Mouse (Mus musculus) hindbrain, embryonic 13.5 days (tissue): ENCODE measurements around the gene Dlx3. TPM values are rescaled to one million over a fixed set of nuclear protein-coding genes. Genes with fewer than 3 reads are reported as not detected.

Source experiments
- ATAC-seq: fragments of 200-750 bp; cut with Nextera tagmentation; 2 replicates; pipeline ENCODE4 v1.8.0; 2017; ENCODE audit warnings: moderate TSS enrichment; ENCODE audit not compliant: low FRiP score
- H3K27ac ChIP-seq: fragments of 300-500 bp; sonication (generic); 2 replicates; pipeline ENCODE4 v1.5.1; 2015; ENCODE audit warnings: inconsistent platforms, mild to moderate bottlenecking, moderate library complexity
- H3K27me3 ChIP-seq: fragments of 300-500 bp; sonication (generic); 2 replicates; pipeline ENCODE4 v1.6.1; 2015; ENCODE audit warnings: mild to moderate bottlenecking, inconsistent platforms
- H3K36me3 ChIP-seq: fragments of 300-500 bp; sonication (generic); 2 replicates; pipeline ENCODE4 v1.6.1; 2015; ENCODE audit warnings: mild to moderate bottlenecking, inconsistent platforms
- H3K4me1 ChIP-seq: fragments of 300-500 bp; sonication (generic); replicated peaks from 2 replicates; pipeline ENCODE4 v1.6.1; 2015; ENCODE audit warnings: inconsistent platforms
- H3K4me2 ChIP-seq: fragments of 300-500 bp; sonication (generic); 2 replicates; pipeline ENCODE4 v1.6.1; 2015; ENCODE audit warnings: inconsistent platforms, mild to moderate bottlenecking, moderate library complexity
- H3K4me3 ChIP-seq: fragments of 300-500 bp; sonication (generic); 2 replicates; pipeline ENCODE4 v1.5.1; 2015; ENCODE audit warnings: mild to moderate bottlenecking, inconsistent platforms
- H3K9ac ChIP-seq: fragments of 300-500 bp; sonication (generic); 2 replicates; pipeline ENCODE4 v1.6.1; 2015; ENCODE audit warnings: mild to moderate bottlenecking, inconsistent platforms
- H3K9me3 ChIP-seq: fragments of 300-500 bp; sonication (generic); 2 replicates; pipeline ENCODE4 v1.6.1; 2016; ENCODE audit warnings: inconsistent platforms
- WGBS: fragments of 180-500 bp; shearing (Covaris S2); methylation state at CpG from one replicate; pipeline ENCODE4 v1.1.7; 2015; 5-methylcytosine and 5-hydroxymethylcytosine counted together
- polyA plus RNA-seq: library from polyadenylated mRNA; unstranded; fragments of >200 nt; fragmentation: Nextera tagmentation; extraction: Ambion mirVana; gene quantifications from 2 replicates; pipeline ENCODE4 v1.2.1, GENCODE M21; 2015

The Dlx3 gene
- polyA plus RNA-seq, 1 experiment from 2014 or later, result 0.44 TPM

DNA sequence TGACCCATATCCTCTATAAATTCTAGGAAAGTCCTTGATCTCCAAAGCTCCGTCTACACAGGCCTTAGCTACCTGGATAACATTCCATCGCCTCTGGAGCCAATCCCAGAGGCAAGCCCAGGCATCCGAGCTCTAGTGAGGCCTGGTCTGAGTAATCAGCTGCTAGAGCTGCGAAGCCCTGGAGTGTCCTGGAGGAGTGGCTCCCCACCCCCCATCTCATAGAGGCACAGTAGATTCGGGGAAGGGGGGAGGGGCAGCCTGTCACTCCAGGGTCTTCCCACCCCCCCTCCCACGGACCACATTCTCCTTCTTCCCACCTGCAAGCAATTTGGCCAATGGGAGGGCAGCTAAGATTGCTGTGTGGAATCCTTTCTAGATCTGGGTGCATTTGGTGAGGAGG, 17.4 kb downstream of the Dlx3 start:
- ATAC-seq, result no peak
- Histone ChIP-seq H3K27me3 (peaks cover 75% of the 10 kb centered on the region), H3K9ac (no peak overlapping the region), H3K27ac (no peak overlapping the region), H3K9me3 (no peaks in the 10 kb centered on the region), H3K36me3 (no peaks in the 10 kb centered on the region), H3K4me3 (no peak overlapping the region), H3K4me1 (peaks cover 18% of the 10 kb centered on the region), H3K4me2 (no peak overlapping the region)
- 15% methylated on average over 6 of the region's 6 CpGs for WGBS

DNA sequence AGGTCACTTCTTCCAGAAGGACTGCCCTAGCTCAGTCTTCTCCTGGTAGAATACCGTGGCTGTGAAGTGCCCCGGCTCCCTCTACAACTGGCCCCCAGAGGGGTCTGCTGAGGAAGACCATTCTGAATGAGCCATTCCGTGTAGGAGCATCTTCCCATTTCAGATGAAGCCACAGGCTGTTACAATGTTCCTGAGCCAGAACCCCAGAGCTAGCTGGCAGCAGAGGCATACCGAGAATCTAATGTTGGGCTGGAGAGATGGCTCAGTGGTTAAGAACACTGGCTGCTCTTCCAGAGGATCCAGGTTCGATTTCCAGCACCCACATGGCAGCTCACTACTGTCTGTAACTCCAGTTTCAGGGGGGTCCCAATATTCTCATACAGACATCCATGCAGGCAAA, 20.0 kb downstream of the Dlx3 start:
- Histone ChIP-seq H3K4me2 (no peak overlapping the region), H3K27me3 (peaks cover 92% of the 10 kb centered on the region), H3K9ac (no peak overlapping the region), H3K4me1 (peaks cover 27% of the 10 kb centered on the region), H3K27ac (no peak overlapping the region), H3K4me3 (no peak overlapping the region), H3K36me3 (no peaks in the 10 kb centered on the region), H3K9me3 (no peaks in the 10 kb centered on the region)
- no peak for ATAC-seq
- WGBS, result 50% methylated on average over 5 of the region's 5 CpGs

DNA sequence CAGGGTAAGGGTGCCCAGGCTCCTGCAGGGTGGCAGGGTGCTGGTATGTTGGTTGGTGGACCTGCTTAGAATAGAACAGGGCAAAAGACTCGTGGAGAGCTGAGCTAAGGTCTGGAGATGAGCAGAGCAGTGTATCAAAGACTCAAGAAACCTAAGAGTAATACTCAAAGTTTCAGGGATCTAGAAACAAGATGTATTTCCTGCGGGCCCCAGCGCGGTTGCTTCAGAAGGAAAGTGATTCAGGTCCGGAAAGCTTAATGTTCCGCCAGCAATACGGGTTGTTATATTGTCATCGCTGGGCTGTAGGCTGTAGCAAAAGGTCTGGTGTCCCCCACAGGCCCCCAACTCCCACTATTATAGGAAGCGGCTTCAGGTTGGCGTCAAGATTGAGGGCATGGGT, 22.3 kb downstream of the Dlx3 start:
- WGBS, result 11% methylated on average over 10 of the region's 10 CpGs
- ATAC-seq, result no peak
- Histone ChIP-seq H3K4me1 (peaks cover 40% of the 10 kb centered on the region), H3K4me3 (no peak overlapping the region), H3K36me3 (no peaks in the 10 kb centered on the region), H3K27ac (no peak overlapping the region), H3K4me2 (no peak overlapping the region), H3K27me3 (peaks cover 100% of the 10 kb centered on the region), H3K9me3 (no peaks in the 10 kb centered on the region), H3K9ac (no peak overlapping the region)

DNA sequence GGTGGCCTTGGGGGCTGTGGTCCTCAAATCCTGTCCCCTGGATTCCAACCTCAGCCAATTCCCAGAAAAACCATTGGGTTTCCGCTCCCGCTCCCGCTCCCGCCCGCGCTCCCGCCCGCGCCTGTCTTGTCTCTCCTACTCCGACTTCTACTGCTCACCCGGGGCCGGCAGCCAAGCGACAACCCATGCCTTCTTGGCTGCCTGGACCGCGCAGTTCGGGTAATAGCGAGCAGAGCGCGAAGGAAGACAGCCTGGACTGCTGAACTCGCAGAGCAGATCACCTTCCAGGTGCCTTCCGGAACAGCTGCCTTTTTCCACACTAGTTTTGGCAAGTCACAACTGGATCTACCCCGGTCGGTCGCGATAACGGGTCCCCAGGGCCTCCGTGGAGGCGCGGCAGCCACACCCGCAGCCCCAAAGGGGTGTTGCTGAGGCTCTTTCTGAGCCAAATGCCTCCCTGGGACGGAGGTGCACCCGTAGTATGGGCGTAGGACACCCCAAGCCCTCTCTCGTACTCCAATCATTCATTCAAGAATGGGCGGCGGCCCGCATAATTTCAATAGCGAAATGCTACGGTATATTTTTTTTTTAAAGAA, 23.2 kb downstream of the Dlx3 start:
- 3% methylated on average over 39 of the region's 39 CpGs for WGBS
- no peaks in the 10 kb centered on the region for H3K36me3 ChIP-seq
- no peak for ATAC-seq
- H3K4me1 ChIP-seq, result peaks cover 32% of the 10 kb centered on the region
- no peaks in the 10 kb centered on the region for H3K9me3 ChIP-seq
- H3K4me2 ChIP-seq, result peak overlapping the region; percentile 10; the same call in 1 of the 2 replicates
- peaks cover 100% of the 10 kb centered on the region for H3K27me3 ChIP-seq
- H3K9ac ChIP-seq, result no peak overlapping the region
- H3K27ac ChIP-seq, result no peak overlapping the region
- H3K4me3 ChIP-seq, result no peak overlapping the region

DNA sequence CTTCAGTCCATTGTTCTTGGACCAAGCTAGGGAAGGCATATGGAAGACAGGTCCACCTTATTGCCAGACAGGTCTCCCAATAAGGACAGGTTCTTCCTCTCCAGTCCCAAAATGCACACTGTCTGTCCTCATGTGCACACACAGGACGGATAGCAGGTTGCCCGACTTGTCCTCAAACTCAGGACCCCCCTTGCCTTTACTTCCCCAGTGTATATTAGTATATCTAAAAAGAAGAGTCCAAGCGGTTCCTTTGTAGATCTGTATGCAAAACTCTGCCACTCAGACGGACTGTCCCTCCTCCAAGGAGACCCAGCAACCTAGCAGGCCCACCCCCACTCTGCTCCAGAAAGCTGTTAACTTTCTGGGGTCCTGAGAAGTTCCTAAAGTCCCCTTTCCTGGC, 23.7 kb downstream of the Dlx3 start:
- 0% methylated on average over 4 of the region's 4 CpGs for WGBS
- Histone ChIP-seq H3K36me3 (no peaks in the 10 kb centered on the region), H3K9me3 (no peaks in the 10 kb centered on the region), H3K27me3 (peaks cover 100% of the 10 kb centered on the region), H3K27ac (no peak overlapping the region), H3K4me3 (no peak overlapping the region), H3K4me1 (peaks cover 30% of the 10 kb centered on the region), H3K4me2 (no peak overlapping the region), H3K9ac (no peak overlapping the region)
- ATAC-seq, result no peak

DNA sequence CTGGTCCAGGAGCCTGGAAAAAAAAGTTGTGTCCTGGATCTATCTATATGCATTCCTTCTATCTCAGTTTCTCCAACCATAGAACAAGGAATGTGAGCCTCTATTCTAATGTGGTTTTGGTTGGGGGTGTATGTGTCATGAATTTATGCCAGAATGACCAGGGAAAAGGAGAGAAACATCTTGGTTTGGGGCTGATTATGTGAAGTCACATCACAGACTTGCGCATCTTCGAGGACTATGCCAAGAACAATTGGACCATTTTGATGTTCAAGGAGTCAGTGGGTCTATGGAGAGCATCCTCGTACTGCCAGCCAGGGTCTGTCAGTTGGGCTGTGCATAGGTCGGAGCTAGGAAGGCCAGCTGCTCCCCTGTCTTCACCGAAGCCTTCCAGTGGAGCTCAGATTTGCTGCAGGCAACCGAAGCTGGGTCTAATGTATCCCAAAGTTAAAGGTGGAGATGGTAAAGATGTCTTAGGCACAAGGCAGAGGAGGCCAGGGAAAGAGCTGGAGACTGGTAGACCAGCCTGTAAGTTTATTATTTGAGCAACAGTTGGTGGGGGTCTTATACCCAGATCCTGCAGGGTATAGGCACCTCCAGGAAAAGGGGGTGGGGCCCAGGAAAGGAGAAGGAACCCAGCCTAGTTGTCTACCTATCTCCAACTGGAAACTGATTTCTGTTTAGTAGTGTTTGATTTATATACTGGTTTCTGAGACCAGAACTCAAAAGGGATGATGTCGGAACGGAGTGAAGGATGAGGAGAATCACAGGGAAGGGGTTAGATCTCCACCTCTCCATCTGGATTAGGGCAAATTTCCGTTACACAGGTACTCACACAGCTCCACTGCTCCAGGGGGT, 24.4 kb downstream of the Dlx3 start:
- H3K4me2 ChIP-seq, result no peak overlapping the region
- no peak for ATAC-seq
- H3K27me3 ChIP-seq, result peaks cover 100% of the 10 kb centered on the region
- H3K36me3 ChIP-seq, result no peaks in the 10 kb centered on the region
- 9% methylated on average over 9 of the region's 9 CpGs for WGBS
- H3K9ac ChIP-seq, result no peak overlapping the region
- H3K4me1 ChIP-seq, result peaks cover 28% of the 10 kb centered on the region
- no peak overlapping the region for H3K27ac ChIP-seq
- no peak overlapping the region for H3K4me3 ChIP-seq
- no peaks in the 10 kb centered on the region for H3K9me3 ChIP-seq

DNA sequence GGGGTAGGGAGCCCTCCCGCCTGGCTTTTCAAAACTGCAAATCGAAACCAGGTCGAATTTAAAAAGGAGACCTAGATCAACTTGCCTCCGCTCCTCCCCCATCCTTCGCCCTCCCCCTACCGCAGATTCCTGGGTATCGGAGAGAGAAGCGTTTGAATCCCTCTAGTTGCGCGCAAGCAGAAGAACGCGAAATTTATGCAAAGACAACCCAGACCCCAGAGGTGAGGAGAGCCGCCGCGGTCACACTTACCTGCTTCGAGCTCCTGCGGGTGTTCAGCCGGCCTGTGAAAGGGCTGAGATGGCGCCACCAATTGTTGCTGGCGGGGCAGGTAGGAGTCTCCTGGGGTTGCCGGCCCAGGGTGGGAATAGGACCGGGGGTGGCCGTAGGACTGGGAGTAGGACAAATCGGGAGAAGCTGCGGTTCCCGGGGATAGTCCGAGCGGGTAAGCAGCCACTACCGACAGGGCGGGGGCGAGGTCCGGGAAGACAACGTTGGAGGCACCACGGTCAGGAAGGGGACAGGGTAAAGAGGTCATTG, 25.1 kb downstream of the Dlx3 start:
- peak overlapping the region; percentile 61; the same call in 1 of the 2 replicates for H3K4me2 ChIP-seq
- no peak overlapping the region for H3K9ac ChIP-seq
- no peak for ATAC-seq
- no peaks in the 10 kb centered on the region for H3K9me3 ChIP-seq
- WGBS, result under 1% methylated on average over 34 of the region's 34 CpGs
- peaks cover 100% of the 10 kb centered on the region for H3K27me3 ChIP-seq
- H3K4me3 ChIP-seq, result peak overlapping the region; percentile 39
- H3K27ac ChIP-seq, result no peak overlapping the region
- H3K36me3 ChIP-seq, result no peaks in the 10 kb centered on the region
- peaks cover 28% of the 10 kb centered on the region for H3K4me1 ChIP-seq

DNA sequence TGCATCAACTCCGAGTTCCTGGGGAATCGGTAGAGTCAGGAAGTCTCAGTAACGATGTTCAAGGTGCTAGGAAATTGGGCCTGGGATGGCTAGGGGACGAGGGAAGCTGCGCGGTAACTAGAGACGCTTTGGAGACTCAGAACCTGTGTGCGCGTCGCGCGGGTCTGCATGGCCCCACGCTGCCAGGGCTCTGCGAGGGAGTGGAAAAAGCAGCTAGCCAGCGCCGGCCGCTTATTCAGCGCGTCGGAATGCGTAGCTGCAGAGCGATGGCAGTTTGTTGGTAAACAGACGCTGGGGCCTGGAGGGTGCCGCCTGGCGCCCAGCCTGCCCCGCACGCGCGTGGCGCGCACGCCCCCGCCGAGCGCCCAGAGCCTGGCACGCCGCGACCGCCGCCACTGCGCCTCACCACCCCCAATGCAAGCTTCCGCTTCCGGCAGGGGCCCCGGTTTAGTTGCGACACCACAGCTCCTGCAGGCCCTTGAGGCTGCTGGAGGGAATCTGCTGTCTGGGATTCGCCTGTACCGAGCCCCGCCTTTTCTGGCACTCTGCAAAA, 26.0 kb downstream of the Dlx3 start, which contains the start of gene Dlx4:
Gene Dlx4 (minus strand): TSS at position 413 of the 553 bp plus-strand sequence.
- no peaks in the 10 kb centered on the region for H3K9me3 ChIP-seq
- H3K4me3 ChIP-seq, result peak within 1 kb of the TSS; percentile 39
- peaks cover 28% of the 10 kb centered on the region for H3K4me1 ChIP-seq
- WGBS, result under 1% methylated on average over 45 of the region's 48 CpGs
- H3K9ac ChIP-seq, result peak within 1 kb of the TSS; percentile 53; the same call in 1 of the 2 replicates
- no peak for ATAC-seq
- H3K4me2 ChIP-seq, result peak within 1 kb of the TSS; percentile 61
- H3K27ac ChIP-seq, result no peak within 1 kb of the TSS
- H3K27me3 ChIP-seq, result peaks cover 100% of the 10 kb centered on the region
- no peaks in the 10 kb centered on the region for H3K36me3 ChIP-seq

DNA sequence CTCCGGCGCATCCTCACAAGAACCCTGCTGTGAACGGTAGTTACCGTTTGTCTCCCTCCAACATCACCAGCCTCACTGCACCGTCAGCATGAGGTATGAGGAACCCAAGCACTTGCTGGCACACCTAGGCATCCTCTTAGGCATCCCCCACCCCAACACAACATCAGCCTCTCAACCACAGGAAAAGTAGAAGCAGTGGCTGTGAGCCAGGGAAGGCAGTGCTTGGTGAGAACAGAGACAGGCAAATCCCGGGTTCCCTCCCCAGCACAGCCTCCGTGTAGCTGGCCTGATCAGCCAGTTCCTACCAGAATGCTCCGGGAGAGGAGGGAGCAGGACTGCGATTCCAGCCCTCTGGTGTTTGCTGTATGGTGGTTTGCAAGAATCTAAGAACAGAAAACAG, 28.8 kb downstream of the Dlx3 start:
- Histone ChIP-seq H3K36me3 (no peaks in the 10 kb centered on the region), H3K27ac (no peak overlapping the region), H3K4me1 (peaks cover 21% of the 10 kb centered on the region), H3K27me3 (peaks cover 100% of the 10 kb centered on the region), H3K4me2 (no peak overlapping the region), H3K4me3 (no peak overlapping the region), H3K9ac (no peak overlapping the region), H3K9me3 (no peaks in the 10 kb centered on the region)
- under 1% methylated on average over 9 of the region's 9 CpGs for WGBS
- ATAC-seq, result no peak

DNA sequence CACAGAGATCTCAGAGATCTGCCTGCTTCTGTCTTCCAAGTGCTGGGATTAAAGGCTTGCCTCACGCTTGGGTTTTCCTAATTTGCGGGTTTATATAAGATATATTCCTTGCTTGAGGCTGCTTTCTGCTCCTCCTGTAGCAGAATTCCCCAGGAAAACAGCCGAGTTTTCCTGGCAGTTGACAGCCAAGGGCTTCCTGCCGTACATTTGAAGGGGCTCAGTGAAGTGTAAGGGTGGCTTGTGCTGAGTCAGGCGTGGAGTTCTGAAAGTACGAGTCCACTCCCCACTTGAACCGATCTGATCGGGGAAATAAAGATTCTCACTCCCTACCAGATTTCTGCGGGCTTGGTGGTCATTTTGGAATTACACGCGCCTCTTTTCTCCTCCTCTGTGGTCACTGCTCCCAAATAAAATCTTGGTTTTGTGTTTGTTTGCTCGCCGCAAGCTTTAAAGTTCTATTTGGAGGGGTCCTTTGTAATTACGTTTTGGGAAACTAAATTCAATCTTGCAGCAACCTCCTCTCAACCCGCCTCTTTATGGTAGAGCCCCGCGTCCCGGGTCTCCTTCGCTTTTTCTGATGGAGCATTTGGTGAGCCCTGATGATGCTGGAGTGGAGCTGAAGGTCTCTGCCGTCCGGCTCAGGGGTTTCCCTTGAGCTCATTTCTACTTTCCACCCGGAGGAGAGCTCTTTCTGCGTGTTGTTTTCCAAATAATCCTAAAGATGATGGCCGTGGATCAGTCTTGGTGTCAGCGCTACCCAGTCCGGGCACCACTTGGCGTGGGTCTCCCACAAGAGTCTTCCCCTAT, 29.7 kb downstream of the Dlx3 start:
- ATAC-seq, result no peak
- 3% methylated on average over 27 of the region's 27 CpGs for WGBS
- H3K4me2 ChIP-seq, result no peak overlapping the region

DNA sequence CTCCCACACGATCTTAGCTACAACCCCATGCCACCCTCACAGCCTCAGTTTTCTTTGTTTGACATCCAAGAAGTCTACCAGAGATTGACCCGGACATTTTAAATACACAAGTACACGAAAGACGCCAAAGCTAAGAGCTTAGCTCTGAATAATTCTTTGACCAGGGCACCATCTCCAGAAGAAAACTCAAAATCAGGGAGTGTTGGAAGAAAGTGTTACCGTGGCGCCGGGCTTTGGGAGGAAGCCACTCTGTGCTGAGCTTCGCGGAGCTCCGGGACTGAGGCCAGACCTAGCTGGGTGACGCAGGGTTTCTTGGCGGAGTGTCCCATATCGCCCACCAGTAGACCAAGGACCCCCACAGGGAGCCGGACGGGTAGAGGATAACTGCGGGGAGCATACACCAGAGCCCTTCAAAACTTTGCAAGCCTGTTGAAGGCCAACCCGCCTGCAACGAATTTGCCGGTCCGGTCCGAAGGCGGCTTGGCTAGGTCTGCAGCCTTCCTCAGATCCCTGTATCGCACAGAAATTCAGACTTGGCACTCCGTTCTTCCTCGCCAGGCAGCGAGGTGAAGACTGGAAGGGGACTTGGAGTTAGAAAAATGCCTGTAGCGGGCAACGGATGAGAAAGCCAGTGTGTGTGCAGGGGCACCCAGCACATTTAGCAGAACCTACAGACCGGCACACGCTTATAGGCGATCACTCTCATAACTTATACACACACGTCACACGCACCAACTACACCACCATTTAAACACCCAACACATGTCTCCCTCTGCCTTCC, 30.5 kb downstream of the Dlx3 start:
- H3K9ac ChIP-seq, result no peak overlapping the region
- no peak overlapping the region for H3K4me3 ChIP-seq
- peaks cover 97% of the 10 kb centered on the region for H3K27me3 ChIP-seq
- ATAC-seq, result no peak
- no peak overlapping the region for H3K4me2 ChIP-seq
- no peak overlapping the region for H3K27ac ChIP-seq
- H3K4me1 ChIP-seq, result peaks cover 13% of the 10 kb centered on the region
- 2% methylated on average over 33 of the region's 33 CpGs for WGBS
- H3K36me3 ChIP-seq, result no peaks in the 10 kb centered on the region
- H3K9me3 ChIP-seq, result no peaks in the 10 kb centered on the region

More for the DNA sequence above, 29.7 kb downstream of the Dlx3 start:
- Histone ChIP-seq H3K27ac (no peak overlapping the region), H3K9ac (no peak overlapping the region), H3K36me3 (no peaks in the 10 kb centered on the region), H3K4me1 (peaks cover 21% of the 10 kb centered on the region), H3K9me3 (no peaks in the 10 kb centered on the region), H3K27me3 (peaks cover 97% of the 10 kb centered on the region), H3K4me3 (no peak overlapping the region)
